Mouse (Mus musculus) left cerebral cortex, postnatal 14 days (tissue): Measurements from ENCODE around the gene Casp7. TPM values are rescaled to one million over a fixed set of nuclear protein-coding genes. Genes with fewer than 3 reads are reported as not detected.
"Not testable (repeated sequence)": the region's sequence is repeated elsewhere in the genome, so short reads cannot be mapped to it uniquely, and the experiment has no call there.

Experiments used
- DNase-seq, 2 experiments: peaks; one replicate each; pipeline ENCODE4 v3.0.0; 2021 to 2022; ENCODE audit warnings: low spot score in 2 of 2, mixed read lengths in 1 of 2
- intact Hi-C: fragments of 180-260 bp; cut with DNase I; formaldehyde crosslinking; loops from one replicate; pipeline ENCODE4 v1.15.1; 2025
- total RNA-seq, 2 experiments: library from RNA; stranded (reverse); gene quantifications; 2 replicates each; pipeline ENCODE4 v1.2.3; 2021

The Casp7 gene
- total RNA-seq, 2 experiments from 2014 or later: 6.6 to 6.8 TPM

DNA sequence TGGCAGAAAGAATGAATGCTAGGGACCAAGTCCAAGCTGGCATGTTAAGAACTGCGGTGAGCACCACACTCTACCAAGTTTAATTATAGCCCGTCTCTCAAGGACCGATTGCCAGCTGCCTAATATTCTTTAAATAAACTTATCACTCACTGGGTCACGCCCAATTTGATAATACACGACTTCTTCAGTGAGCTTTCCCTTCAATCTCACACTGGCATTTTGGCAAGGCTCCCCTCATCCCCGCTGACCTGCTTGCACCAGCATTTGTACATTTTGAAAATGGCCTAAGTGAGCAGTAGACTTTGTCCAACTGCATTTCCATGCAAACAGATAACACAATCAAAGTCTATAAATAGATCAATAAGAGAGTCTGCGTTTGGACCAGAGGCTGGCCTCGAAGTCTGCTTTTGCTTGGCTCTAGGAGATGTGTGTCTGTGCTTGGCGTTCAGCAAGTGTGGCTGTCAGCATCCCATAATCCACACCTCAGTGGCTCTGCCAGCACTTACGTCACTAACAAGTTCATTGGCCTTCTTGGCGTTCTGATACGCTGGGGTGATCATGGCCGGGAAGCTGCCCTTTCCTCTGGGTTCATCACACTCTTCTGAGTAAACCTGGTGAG, 18.3 kb upstream of the Casp7 start:
- intact Hi-C loops: no loop called here

GRCm38 (mm10) chr19:56380341-56380740, 16.6 kb upstream of the Casp7 start:
- no peak for DNase-seq
- intact Hi-C loops: no loop called here

More for the DNA sequence above, 18.3 kb upstream of the Casp7 start:
- DNase-seq: no peak

GRCm38 (mm10) chr19:56381407-56381806, 15.5 kb upstream of the Casp7 start:
- intact Hi-C loops: no loop called here
- no peak for DNase-seq

DNA sequence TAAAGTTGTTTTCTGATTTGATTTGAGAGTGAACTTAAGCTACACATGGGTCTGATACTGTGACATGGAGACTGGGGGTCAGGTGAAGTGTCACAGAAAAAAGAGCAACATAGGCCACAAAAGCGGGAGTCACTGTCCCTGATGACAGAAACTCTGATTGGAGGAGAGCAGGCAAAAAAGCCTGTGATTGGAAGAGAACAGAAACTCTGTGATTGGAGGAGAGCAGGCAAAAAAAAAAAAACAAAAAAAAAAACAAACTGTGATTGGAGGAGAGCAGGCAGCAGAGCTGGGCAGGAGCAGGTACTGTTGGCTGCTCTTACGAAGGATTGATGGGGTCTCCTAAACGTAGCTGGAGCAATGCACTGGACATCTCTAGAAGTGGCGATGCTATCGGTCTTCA, 11.4 kb upstream of the Casp7 start:
- intact Hi-C loops: no loop called here
- DNase-seq: no peak

- no peak for DNase-seq
- intact Hi-C loops: no loop called here
Measured at GRCm38 (mm10) chr19:56386095-56386494, 10.8 kb upstream of the Casp7 start.

DNA sequence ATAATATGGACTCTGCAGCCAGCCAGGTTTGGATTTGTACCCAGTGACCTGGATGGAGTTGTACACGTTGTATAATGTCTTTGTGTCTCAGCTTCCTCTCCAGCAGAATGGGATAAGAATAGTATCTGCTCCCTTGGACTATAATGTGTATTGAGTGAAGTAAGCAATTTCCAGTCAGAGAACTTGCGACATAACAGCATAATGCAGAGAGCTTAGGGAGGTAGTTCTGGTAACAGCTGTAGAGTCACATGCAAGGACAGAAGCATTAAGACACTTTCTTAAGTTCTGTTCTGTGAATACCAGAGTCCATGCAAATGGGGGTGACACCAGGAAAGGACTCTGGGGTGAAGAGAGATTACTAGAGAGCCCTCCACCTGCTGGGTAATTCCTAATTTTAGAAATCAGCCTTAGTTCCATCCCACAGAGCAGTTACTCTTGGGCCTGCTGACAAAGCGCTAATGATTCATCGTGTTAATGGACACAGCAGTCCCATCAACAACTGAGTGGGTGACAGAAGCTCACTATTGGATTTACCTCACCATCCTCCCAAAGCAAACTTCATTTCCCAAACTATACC, 9.1 kb upstream of the Casp7 start:
- intact Hi-C loops: no loop called here
- no peak for DNase-seq

DNA sequence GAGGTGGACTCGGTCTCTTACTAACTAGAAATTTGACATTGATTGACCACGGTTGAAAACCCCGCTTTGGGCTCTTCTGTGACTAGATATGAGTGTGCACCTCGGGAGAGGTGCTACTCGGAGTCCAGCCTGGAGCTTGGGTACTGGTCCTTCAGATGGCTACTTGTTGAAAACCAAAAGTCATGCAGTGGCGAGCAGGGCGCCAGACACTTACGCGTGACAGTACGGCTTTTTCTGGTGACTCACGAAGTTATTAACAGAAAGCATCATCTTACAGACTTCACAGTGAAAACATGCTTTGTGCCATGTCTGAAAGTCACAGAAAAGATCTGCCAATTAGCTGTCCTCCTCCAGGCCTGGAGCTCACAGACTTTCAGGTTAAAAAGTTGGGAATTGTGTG, 7.8 kb upstream of the Casp7 start:
- DNase-seq: no peak
- intact Hi-C loops: no loop called here

- no peak for DNase-seq
- intact Hi-C loops: no loop called here
Measured at GRCm38 (mm10) chr19:56389879-56390278, 7.0 kb upstream of the Casp7 start, which contains the start of gene Nrap. Gene Nrap (minus strand): TSS chr19:56390037.

GRCm38 (mm10) chr19:56391307-56392046, 5.5 kb upstream of the Casp7 start:
- intact Hi-C loops: no loop called here
- DNase-seq: no peak

DNA sequence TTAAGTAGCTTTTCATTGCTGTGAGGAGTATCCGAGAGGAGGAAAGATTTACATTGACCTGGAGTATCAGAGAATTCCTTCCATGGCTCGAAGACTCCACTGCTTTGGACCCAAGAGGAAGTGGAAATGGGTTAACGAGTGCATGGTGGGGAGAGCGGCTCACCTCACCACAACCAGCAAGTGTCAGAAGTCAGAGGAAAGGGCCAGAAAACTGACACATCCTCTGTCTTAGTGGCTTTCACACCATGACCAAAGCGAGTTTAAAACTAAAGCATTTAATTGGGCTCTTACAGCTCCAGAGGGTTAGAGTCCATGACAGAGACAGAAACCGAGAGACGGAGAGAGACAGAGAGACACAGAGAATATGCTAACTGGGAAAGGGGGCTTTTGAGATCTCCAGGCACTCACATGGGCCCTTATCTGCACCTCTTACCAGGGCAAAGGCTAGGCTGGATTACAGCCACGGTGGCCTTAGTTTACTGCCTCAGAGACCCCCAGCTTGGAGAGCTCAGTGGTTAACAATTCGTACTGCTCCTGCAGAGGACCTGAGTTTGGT, 3.5 kb upstream of the Casp7 start:
- intact Hi-C loops: no loop called here

GRCm38 (mm10) chr19:56395183-56395935, 1.6 kb upstream of the Casp7 start:
- intact Hi-C loops: no loop called here
- no peak for DNase-seq

More for the DNA sequence above, 3.5 kb upstream of the Casp7 start:
- DNase-seq: no peak

- intact Hi-C loops: no loop called here
- no peak for DNase-seq
Measured at GRCm38 (mm10) chr19:56396227-56396626, 702 bp upstream of the Casp7 start.

DNA sequence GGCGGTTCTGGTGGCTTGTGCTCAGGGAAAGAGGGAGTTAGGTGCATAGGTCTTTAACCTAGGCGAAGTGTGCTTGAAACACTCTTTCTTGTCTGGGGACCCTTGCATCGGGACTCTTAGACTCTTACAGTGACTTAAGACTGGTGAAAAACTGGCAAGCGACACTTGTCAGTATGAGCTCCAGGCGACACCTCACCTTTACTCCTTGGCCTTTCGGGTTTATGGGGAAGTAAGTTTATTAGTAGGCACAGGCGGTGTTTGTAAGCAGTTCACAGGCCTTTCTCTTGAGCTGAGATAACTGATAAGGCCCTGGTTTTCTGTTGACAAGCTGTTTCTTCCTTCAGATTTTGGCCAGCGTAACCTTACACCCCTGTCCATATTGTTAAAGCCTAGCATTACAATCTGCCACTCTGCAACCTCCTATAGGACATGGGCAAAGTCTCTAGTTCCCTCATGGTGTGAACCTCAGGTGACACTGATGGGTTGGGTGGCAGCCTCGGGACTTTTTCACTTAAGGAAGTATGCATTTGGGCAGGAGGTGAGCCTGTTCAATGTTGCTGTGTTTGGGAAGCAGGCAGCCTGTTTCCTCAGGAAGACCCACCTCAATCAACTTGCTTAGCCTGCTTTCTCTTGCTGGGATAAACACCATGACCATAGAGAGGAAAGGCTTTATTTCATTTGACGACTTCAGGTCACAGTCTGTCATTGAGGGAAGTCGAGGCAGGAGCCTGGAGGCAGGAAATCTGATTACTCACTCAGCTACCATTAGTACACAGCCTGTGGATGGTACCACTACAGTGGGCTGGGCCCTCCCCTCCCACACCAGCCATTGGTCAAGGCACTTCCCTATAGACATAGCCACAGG, 966 bp downstream of the Casp7 start:
- no peak for DNase-seq
- intact Hi-C loops: no loop called here

DNA sequence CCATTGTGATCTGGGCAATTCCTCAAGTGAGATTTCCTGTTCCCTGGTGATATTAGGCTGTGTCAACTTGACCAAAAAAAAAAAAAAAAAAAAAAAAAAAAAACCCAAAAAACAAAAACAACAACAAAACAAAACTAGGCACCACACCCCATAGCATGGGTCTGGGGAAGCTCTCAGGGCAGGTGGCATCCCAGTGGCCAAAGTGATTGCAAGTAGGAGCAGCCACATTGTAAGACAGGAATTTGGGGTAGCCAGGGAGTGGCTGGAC, 1.5 kb downstream of the Casp7 start:
- intact Hi-C loops: no loop called here
- no peak for DNase-seq

GRCm38 (mm10) chr19:56400200-56400599, 3.3 kb downstream of the Casp7 start:
- intact Hi-C loops: no loop called here

GRCm38 (mm10) chr19:56401864-56402263, 4.9 kb downstream of the Casp7 start:
- no peak for DNase-seq
- intact Hi-C loops: no loop called here

More at GRCm38 (mm10) chr19:56400200-56400599, 3.3 kb downstream of the Casp7 start:
- DNase-seq: no peak

GRCm38 (mm10) chr19:56405824-56406223, 8.9 kb downstream of the Casp7 start:
- no peak for DNase-seq

GRCm38 (mm10) chr19:56406581-56406980, 9.7 kb downstream of the Casp7 start:
- DNase-seq: no peak
- intact Hi-C loops: no loop called here

More at GRCm38 (mm10) chr19:56405824-56406223, 8.9 kb downstream of the Casp7 start:
- intact Hi-C loops: no loop called here

DNA sequence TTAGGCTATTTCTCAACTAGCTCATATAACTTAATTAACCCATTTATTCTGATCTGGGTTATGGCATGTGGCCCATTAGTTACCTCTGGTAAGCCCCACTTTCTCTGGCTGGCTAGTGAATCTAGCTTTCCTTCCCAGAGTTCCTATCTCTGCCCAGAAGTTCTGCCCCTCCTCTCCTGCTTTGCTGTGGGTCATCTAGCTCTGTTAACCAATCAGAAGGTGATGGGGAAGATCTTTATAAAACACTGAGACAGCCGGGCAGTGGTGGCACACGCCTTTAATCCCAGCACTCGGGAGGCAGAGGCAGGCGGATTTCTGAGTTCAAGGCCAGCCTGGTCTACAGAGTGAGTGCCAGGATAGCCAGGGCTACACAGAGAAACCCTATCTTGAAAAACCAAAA, 13.0 kb downstream of the Casp7 start:
- intact Hi-C loops, DNase-seq: not testable (repeated sequence)
